Mouse (Mus musculus): ENCODE measurements around the gene Zfp629. TPM values are rescaled to one million over a fixed set of nuclear protein-coding genes. Genes with fewer than 3 reads are reported as not detected.

Zfp629 gene
- polyA plus RNA-seq, 1 experiment from 2014 or later = 24.6 TPM

- Histone ChIP-seq H3K4me1 (peaks cover 15% of the 10 kb centered on the region), H3K27me3 (no peaks in the 10 kb centered on the region), H3K4me2 (replicated peaks) (peak overlapping the region; percentile 77), H3K27ac (no peak overlapping the region), H3K9me3 (no peaks in the 10 kb centered on the region), H3K36me3 (peaks cover 55% of the 10 kb centered on the region), H3K4me3 (peak overlapping the region; percentile 91), H3K9ac (peak overlapping the region; percentile 86)
- 88% methylated on average over 9 of the region's 9 CpGs for WGBS
- ATAC-seq (ENCODE audit: insufficient number of reproducible peaks, insufficient read depth, low FRiP score, low TSS enrichment) = no peak
Measured at GRCm38 (mm10) chr7:127589637-127590036, 26.0 kb downstream of the Zfp629 start.

DNA sequence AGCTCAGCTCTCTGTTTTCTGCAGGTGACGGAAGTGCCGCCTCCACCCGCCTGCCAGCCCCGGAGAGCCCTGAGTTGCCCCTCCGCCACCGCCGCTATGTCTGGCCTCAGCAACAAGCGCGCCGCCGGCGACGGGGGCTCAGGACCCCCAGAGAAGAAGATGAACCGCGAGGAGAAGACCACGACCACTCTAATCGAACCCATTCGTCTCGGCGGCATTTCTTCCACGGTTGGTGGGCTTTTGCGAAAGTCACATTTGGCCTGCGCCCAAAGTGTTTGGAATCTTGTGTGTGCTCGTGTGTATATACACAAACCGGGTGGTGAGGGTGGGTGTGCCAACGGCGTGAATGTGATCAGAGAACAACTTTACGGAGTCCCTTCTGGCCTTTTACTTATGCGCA is 26.7 kb downstream of the Zfp629 start:
- Histone ChIP-seq H3K4me3 (peak overlapping the region; percentile 91), H3K36me3 (peaks cover 53% of the 10 kb centered on the region), H3K27ac (0 out of 2 replicates have a peak overlapping the region, but pooled peaks have one; percentile 52), H3K4me2 (replicated peaks) (peak overlapping the region; percentile 77), H3K9ac (peak overlapping the region; percentile 86), H3K27me3 (no peaks in the 10 kb centered on the region), H3K9me3 (no peaks in the 10 kb centered on the region), H3K4me1 (peaks cover 15% of the 10 kb centered on the region)
- ATAC-seq (ENCODE audit: insufficient number of reproducible peaks, insufficient read depth, low FRiP score, low TSS enrichment) = no peak
- 5% methylated on average over 29 of the region's 29 CpGs for WGBS

GRCm38 (mm10) chr7:127588011-127588871 is 27.4 kb downstream of the Zfp629 start, which contains the start of the genes Ccdc189 and Rnf40:
Gene Ccdc189, minus strand, starts transcription at chr7:127588595.
Gene Rnf40, plus strand, starts transcription at chr7:127588767.
- ATAC-seq (ENCODE audit: insufficient number of reproducible peaks, insufficient read depth, low FRiP score, low TSS enrichment) = peak; percentile 97
- H3K27ac ChIP-seq = peak within 1 kb of the TSS; percentile 81
- H3K9ac ChIP-seq = peak within 1 kb of the TSS; percentile 86
- peaks cover 53% of the 10 kb centered on the region for H3K36me3 ChIP-seq
- H3K4me2 ChIP-seq (replicated peaks) = peak within 1 kb of the TSS; percentile 91
- no peaks in the 10 kb centered on the region for H3K9me3 ChIP-seq
- H3K4me1 ChIP-seq = peaks cover 15% of the 10 kb centered on the region
- peak within 1 kb of the TSS; percentile 91 for H3K4me3 ChIP-seq
- H3K27me3 ChIP-seq = no peaks in the 10 kb centered on the region
- WGBS = under 1% methylated on average over 50 of the region's 50 CpGs

DNA sequence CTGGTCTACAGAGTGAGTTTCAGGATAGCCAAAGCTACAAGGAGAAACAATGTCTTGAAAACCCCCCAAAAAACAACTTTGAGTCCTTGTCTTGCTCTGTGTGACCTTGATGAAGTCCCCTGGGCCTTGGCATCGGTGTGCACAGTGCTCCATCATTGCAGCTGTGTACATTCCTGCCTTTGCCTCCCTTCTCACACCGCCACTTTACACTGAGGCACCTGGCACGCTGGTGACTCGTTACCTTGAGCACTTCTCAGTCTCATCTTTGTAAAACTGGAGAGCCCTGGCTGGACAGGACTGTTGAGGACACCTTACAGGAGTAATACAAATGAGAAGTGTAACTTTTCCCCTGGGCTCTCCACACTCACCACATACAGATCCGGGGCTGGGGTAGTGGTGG is 28.4 kb downstream of the Zfp629 start:
- Histone ChIP-seq H3K4me2 (replicated peaks) (peak overlapping the region; percentile 91), H3K9me3 (no peaks in the 10 kb centered on the region), H3K36me3 (peaks cover 55% of the 10 kb centered on the region), H3K27me3 (no peaks in the 10 kb centered on the region), H3K4me1 (peaks cover 15% of the 10 kb centered on the region), H3K4me3 (peak overlapping the region; percentile 91), H3K9ac (peak overlapping the region; percentile 63), H3K27ac (0 out of 2 replicates have a peak overlapping the region, but pooled peaks have one; percentile 81)
- no peak for ATAC-seq (ENCODE audit: insufficient number of reproducible peaks, insufficient read depth, low FRiP score, low TSS enrichment)
- WGBS = 64% methylated on average over 5 of the region's 5 CpGs

- Histone ChIP-seq H3K4me1 (peaks cover 15% of the 10 kb centered on the region), H3K9ac (no peak overlapping the region), H3K27me3 (no peaks in the 10 kb centered on the region), H3K27ac (no peak overlapping the region), H3K4me3 (no peak overlapping the region), H3K36me3 (peaks cover 53% of the 10 kb centered on the region), H3K4me2 (replicated peaks) (no peak overlapping the region), H3K9me3 (no peaks in the 10 kb centered on the region)
- no peak for ATAC-seq (ENCODE audit: insufficient number of reproducible peaks, insufficient read depth, low FRiP score, low TSS enrichment)
- WGBS = 89% methylated on average over 6 of the region's 6 CpGs
Measured at GRCm38 (mm10) chr7:127586149-127586548, 29.4 kb downstream of the Zfp629 start.

DNA sequence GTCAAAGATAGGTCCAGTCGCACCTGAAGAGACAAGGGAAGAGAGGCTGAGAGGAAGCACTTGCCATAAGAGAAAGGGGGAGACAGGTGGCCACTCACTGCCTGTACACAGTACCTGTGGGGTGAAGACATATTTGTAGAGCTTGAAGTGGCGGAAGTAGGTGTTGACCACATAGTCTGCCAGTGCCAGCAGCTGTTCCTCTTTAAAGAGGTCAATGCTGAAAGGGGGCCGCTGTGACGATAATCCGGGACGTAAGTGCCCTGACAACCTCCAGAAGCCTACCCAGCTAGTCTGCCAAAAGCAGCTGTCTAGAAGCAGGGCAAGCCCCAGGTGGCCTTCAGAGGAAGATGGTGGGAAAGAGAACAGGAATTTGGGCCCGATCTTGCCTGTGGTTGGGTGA is 30.6 kb downstream of the Zfp629 start:
- no peak for ATAC-seq (ENCODE audit: insufficient number of reproducible peaks, insufficient read depth, low FRiP score, low TSS enrichment)
- Histone ChIP-seq H3K9me3 (no peaks in the 10 kb centered on the region), H3K4me3 (no peak overlapping the region), H3K4me1 (peaks cover 15% of the 10 kb centered on the region), H3K4me2 (replicated peaks) (no peak overlapping the region), H3K9ac (no peak overlapping the region), H3K27me3 (no peaks in the 10 kb centered on the region), H3K36me3 (peaks cover 47% of the 10 kb centered on the region), H3K27ac (no peak overlapping the region)
- 84% methylated on average over 7 of the region's 7 CpGs for WGBS

- Histone ChIP-seq H3K4me2 (replicated peaks) (no peak overlapping the region), H3K36me3 (peaks cover 50% of the 10 kb centered on the region), H3K27ac (no peak overlapping the region), H3K9me3 (no peaks in the 10 kb centered on the region), H3K27me3 (no peaks in the 10 kb centered on the region), H3K4me3 (no peak overlapping the region), H3K9ac (no peak overlapping the region), H3K4me1 (peaks cover 7% of the 10 kb centered on the region; the same call in 1 of the 2 replicates)
- no peak for ATAC-seq (ENCODE audit: insufficient number of reproducible peaks, insufficient read depth, low FRiP score, low TSS enrichment)
- WGBS = 92% methylated on average over 6 of the region's 6 CpGs
Measured at GRCm38 (mm10) chr7:127583260-127583659, 32.3 kb downstream of the Zfp629 start.

- H3K4me3 ChIP-seq = peak overlapping the region; percentile 84
- peaks cover 28% of the 10 kb centered on the region for H3K36me3 ChIP-seq
- peak overlapping the region; percentile 86 for H3K4me2 ChIP-seq (replicated peaks)
- 31% methylated on average over 7 of the region's 7 CpGs for WGBS
- H3K9ac ChIP-seq = peak overlapping the region; percentile 87
- no peaks in the 10 kb centered on the region for H3K27me3 ChIP-seq
- ATAC-seq (ENCODE audit: insufficient number of reproducible peaks, insufficient read depth, low FRiP score, low TSS enrichment) = no peak
- no peak overlapping the region for H3K27ac ChIP-seq
- peaks cover 16% of the 10 kb centered on the region for H3K4me1 ChIP-seq
- no peaks in the 10 kb centered on the region for H3K9me3 ChIP-seq
Measured at GRCm38 (mm10) chr7:127574115-127574514, 41.5 kb downstream of the Zfp629 start.

GRCm38 (mm10) chr7:127573503-127574008 is 42.0 kb downstream of the Zfp629 start:
- H3K4me2 ChIP-seq (replicated peaks) = peak overlapping the region; percentile 86
- peak overlapping the region; percentile 75 for H3K27ac ChIP-seq
- peaks cover 28% of the 10 kb centered on the region for H3K36me3 ChIP-seq
- peaks cover 16% of the 10 kb centered on the region for H3K4me1 ChIP-seq
- peak overlapping the region; percentile 84 for H3K4me3 ChIP-seq
- no peaks in the 10 kb centered on the region for H3K27me3 ChIP-seq
- peak; percentile 63 for ATAC-seq (ENCODE audit: insufficient number of reproducible peaks, insufficient read depth, low FRiP score, low TSS enrichment)
- 1% methylated on average over 21 of the region's 28 CpGs for WGBS
- H3K9ac ChIP-seq = peak overlapping the region; percentile 87
- H3K9me3 ChIP-seq = no peaks in the 10 kb centered on the region

GRCm38 (mm10) chr7:127572895-127573471 is 42.6 kb downstream of the Zfp629 start, which contains the start of gene Phkg2:
Gene Phkg2, plus strand, starts transcription at chr7:127573340.
- ATAC-seq (ENCODE audit: insufficient number of reproducible peaks, insufficient read depth, low FRiP score, low TSS enrichment) = peak; percentile 98
- peaks cover 16% of the 10 kb centered on the region for H3K4me1 ChIP-seq
- under 1% methylated on average over 17 of the region's 17 CpGs for WGBS

DNA sequence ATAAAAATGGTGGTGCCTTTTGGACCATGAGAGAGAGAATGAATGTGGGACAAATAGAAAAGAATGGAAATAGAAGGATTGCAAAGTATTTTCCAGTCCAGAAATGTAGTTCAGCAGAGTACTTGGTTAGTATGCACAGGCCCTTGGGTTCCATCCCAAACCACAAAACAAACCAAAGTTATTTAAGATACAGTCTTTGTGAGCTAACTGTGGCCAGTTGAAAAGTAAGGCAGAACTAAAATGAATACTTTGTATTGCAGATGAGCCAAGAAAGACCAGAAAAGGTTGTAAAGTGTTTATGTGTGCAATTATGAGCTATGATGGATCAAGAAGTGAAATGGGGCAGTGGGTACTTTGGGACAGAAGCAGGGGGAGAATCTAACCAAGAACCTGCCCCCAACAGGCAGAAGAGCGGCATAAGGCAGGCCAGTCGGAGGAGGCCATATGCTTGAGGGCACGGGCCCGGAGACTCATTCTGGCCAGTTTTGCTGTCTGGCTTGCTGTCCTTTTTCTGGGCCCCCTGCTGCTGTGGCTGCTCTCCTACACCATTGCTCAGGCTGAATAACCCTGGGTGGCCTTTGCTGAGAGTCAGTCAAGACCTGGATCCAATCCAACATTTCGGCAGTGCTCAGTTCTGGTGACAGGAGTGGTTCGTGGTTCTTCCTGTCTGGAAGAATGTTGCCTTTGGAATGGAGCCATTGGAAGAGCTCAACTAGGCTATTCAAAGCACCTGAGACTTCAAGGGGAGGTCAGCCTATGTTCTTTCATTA is 51.0 kb downstream of the Zfp629 start:
- Histone ChIP-seq H3K4me1 (no peaks in the 10 kb centered on the region), H3K27ac (no peak overlapping the region), H3K4me3 (no peak overlapping the region), H3K27me3 (no peaks in the 10 kb centered on the region), H3K9ac (no peak overlapping the region), H3K36me3 (peaks cover 52% of the 10 kb centered on the region), H3K4me2 (replicated peaks) (no peak overlapping the region), H3K9me3 (no peaks in the 10 kb centered on the region)
- ATAC-seq (ENCODE audit: insufficient number of reproducible peaks, insufficient read depth, low FRiP score, low TSS enrichment) = no peak
- WGBS = 84% methylated on average over 6 of the region's 6 CpGs

More at GRCm38 (mm10) chr7:127572895-127573471, 42.6 kb downstream of the Zfp629 start, which contains the start of gene Phkg2:
- Histone ChIP-seq H3K27me3 (no peaks in the 10 kb centered on the region), H3K9ac (peak within 1 kb of the TSS; percentile 87), H3K36me3 (peaks cover 27% of the 10 kb centered on the region), H3K9me3 (no peaks in the 10 kb centered on the region), H3K27ac (peak within 1 kb of the TSS; percentile 75), H3K4me3 (peak within 1 kb of the TSS; percentile 84), H3K4me2 (replicated peaks) (peak within 1 kb of the TSS; percentile 86)
